Mouse (Mus musculus): ENCODE measurements around the gene Gm10135.
A peak's percentile ranks its signal among the peaks of the same experiment; 100 is the strongest.
"Not testable (repeated sequence)": the region's sequence is repeated elsewhere in the genome, so short reads cannot be mapped to it uniquely, and the experiment has no call there.

Gene Gm10135

DNA sequence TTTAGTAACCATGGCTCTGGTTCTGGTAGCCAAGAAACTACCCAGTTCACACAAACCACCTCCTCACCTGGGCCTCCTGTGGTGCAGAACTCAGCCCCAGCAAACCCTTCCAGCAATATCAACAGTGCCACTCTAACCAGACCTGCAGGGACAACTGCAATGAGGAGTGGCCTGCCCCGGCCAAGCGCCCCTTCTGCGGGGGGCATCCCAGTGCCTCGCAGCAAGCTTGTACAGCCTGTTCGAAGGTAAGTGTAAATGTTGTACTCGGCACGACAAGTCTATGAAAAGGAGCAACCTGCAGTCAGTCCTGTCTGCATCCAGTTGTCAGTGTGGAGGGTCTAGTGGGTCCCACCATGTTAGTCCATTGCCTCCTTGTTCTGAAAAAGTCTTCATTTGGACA is at the start of gene Gm10135:
Gm10135 (minus strand) TSS at position 101 of the 400 bp plus-strand sequence.
- no peak for DNase-seq

DNA sequence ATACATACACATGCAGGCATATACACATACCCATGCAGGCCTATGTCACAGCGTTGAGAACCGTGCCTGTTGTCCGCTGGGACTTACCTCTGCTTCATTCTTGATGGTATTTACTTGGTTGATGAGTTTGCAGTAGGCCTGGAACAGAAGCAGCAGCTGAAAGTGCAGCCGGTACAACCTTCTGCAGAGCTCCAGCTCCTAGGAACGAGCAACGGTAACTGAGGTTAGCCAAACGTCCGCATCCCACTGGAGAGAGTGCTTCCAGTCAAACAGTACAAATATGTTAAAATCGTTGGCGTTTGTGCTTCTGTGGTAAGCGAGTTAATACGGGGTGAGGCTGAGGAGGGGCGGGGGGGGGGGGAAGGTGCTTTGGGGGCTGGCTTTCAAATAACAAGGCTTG is 49.3 kb upstream of the Gm10135 start:
- DNase-seq: no peak

DNA sequence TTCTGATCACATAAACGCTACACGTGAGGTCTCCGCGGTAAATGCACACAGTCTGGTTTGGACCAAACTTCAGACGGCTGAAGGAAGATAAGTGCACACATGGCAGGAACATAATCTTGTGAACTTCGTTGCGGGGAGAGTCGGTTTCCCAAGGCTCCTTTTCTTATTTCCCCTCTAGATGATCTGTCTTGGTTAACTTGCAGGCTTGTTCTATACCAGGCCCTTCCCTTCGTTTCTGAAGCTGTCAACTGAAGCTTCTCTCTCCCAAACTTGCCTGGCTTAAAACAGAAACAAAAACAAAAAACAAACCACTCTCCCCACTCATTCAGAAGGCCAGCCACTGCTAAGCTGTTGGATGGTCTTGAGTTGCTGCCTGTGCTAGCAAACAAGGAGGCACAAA is 40.2 kb upstream of the Gm10135 start:
- no peak for DNase-seq

DNA sequence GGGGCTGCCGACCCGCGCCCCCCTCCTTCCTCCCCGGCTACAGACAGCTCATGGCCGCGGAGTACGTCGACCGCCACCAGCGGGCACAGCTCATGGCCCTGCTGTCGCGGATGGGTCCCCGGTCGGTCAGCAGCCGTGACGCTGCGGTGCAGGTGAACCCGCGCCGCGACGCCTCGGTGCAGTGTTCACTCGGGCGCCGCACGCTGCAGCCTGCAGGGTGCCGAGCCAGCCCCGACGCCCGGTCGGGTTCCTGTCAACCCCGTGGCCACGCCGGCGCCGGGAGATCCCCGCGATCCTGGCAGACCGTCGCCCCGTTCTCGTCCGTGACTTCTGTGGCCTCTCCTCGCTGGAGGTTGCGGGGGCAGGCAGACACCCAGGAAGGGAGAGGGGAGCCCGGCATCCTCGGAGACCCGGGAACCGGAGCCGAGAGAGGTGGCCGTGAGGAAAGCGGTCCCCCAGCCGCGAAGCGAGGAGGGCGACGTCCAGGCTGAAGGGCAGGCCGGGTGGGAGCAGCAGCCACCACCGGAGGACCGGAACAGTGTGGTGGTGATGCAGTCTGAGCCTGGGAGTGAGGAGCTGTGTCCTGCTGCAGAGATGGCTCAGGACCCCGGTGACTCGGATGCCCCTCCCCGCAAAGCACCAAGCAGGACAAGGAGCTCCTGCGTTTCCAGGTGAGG is 39.2 kb upstream of the Gm10135 start:
- peak in 1 of 2 experiments; percentile 7 for DNase-seq

DNA sequence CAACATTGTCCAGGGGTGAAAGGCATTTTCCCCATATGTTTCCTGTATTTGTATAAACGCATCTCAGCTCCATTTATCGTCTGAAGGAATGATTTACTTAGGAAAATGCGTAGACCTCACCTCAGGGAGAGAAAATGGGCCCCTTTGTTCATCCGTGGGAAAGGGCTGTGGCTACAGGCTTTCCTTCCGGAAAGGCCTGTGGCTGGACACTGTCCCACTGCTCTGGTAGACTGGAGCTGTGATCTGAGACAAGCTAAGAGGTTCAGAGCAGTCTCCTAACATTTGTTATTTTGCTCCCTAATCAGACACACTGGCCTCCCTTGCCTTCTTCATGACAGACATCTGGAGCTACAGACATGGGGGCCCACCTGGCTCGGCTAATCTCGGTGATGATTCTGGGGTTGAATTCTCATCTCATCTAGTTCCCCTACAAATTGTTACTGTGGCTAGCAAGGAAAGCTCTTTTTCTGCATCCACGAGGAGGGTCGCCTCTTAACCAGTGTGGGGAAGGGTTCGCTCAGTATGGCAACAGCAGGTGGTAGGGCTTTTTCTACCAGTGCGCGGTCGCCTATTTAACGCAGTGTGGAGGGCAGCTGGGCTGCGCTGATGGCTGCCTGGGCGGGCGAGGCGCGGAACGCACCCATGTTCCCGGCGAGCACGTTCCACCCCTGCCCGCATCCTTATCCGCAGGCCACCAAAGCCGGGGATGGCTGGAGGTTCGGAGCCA is 38.5 kb upstream of the Gm10135 start:
- DNase-seq: not testable (repeated sequence)

DNA sequence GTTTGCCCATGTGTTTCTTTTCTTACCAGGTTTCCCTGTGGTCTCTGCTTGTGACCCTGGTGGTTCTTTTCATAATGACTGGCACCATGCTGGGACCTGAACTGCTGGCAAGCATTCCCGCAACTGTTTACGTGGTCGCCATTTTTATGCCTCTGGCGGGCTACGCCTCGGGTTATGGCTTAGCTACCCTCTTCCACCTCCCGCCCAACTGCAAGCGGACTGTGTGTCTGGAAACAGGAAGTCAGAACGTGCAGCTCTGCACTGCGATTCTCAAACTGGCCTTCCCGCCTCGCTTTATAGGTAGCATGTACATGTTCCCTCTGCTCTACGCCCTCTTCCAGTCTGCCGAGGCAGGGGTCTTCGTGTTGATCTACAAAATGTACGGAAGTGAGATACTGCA is 37.3 kb upstream of the Gm10135 start:
- not testable (repeated sequence) for DNase-seq

DNA sequence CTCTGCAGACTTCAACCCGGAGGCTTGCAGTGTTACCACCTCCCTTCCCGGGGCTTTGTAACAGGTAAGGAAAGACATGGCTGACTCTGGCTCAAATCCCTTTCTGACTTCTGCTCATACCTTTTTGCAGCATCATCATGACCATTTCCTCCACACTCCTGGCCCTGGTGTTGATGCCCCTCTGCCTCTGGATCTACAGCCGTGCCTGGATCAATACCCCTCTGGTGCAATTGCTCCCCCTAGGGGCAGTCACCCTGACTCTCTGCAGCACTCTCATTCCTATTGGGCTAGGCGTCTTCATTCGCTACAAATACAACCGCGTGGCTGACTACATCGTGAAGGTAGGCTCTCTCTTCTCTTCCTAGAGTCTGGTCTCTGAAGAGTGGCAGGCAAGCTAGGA is 33.7 kb upstream of the Gm10135 start:
- not testable (repeated sequence) for DNase-seq

DNA sequence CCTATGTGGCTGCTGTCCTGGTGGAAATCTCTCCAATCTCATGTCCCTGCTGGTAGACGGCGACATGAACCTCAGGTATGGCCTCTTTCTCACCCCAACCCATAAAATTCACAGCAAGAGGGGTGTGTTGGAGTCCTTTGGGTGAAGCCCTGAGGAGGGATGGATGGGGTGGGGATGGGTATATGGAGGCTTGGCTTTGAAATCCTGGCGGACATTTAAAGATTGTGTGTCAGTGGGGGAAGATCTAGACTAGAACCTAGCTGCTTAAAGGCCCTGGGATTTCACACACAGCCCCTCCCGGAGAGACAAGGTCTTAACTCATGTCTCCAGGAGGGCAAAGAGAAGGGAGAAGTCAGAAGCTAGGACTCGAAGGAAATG is 33.1 kb upstream of the Gm10135 start:
- DNase-seq: no peak

DNA sequence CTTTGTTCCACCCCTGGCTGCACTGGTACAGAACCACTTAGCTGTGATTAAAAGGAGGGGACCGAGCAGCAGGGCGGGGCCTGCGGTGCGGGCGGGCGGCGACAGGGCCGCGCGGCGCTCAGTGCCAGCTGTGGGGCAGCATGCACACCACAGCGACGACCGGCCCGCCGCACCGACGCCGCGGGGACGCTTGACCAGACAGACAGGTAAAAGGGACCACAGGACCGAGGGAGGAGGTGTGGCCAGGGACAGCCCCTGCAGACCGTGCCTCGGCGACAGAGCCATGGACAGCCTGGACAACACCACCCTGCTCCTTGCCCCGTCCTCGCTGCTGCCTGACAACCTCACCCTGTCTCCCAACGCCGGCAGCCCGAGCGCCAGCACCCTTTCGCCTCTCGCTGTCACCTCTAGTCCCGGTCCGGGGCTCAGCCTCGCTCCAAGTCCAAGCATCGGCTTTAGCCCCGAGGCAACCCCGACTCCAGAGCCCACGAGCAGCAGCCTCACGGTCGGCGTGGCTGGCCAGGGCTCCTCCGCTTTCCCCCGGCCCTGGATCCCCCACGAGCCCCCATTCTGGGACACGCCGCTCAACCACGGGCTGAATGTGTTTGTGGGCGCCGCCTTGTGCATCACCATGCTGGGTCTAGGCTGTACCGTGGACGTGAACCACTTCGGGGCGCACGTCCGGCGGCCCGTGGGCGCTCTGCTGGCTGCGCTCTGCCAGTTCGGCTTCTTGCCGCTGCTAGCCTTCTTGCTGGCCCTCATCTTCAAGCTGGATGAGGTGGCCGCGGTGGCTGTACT is 32.5 kb upstream of the Gm10135 start, which contains the start of gene Slc10a4:
Slc10a4 (plus strand) TSS at position 100 of the 798 bp plus-strand sequence.
- DNase-seq: peak; percentile 11 to 32

DNA sequence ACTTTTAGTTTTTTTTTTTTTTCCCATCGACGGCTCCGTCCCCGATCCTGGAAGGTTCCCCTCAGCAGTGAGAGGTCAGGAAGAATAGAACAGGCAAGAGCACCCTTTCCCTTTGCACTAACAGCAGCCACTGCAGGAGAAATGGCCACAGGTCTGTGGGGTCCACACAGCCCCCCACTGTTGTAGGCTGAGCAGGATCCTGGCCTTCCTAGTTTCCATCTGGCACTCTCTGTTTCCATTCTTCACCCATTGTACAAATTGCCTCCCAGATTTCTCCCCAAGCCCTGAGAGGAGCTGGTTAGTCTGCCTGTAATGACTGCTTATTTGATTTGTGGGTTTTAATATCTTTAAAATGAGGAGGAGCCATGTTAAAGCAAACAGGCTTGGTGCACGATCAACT is 29.5 kb upstream of the Gm10135 start:
- DNase-seq: no peak

DNA sequence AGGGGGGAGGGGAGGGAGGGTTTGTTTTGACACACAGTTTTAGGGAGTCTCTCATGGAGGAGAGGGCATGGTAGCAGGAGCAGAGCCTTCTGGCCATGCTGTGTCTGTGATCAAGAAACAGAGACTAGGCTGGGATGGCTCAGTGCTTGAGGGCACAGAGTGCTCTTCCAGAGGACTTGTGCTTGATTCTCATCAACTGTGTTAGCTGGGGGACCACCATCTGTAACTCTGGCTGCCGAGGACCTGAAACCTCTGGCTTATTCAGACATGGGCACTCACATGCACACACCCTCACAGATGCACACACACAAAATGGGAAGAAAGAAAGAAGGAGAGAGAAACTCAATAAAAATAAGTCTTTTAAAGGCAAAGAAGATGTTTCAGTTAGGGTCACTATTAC is 24.0 kb upstream of the Gm10135 start:
- not testable (repeated sequence) for DNase-seq

DNA sequence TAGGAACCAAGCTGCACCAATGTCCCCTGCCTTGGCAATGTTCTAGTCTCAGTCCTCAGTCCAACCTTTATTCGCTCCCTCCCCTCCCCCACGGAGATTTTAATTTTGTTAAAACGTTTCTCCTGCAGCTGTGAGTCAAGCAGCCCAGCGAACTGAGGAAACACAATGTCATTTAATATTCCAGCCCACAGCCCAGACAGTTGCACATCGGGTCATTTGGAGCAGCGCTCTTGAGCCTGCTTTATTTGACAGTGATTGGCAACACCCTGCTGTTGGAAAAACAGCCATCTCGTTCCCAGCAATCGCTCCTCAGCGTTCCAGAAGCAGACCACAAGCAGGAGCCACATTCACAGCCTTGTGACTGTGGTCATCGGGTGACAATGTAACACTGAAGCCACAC is 20.9 kb upstream of the Gm10135 start:
- DNase-seq: no peak

DNA sequence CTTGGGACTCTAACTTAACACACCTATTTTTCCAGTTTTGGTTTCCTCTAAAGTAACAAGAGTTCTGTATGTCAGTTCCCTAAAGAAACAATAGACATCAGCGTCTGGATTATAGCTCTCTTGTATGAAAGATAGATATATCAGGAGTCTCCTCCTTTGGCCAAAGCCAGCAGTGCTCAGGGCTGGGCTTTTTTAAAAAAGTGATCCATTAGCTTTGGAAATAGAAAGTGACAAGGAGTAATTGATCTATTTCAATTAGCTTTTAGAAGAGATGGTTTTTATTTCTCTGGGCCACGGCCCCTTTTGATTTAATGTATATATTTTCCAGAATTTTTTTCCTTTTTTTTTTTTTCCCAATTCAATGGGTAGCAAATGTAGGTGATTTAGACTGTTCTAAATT is 20.4 kb upstream of the Gm10135 start:
- DNase-seq: no peak

DNA sequence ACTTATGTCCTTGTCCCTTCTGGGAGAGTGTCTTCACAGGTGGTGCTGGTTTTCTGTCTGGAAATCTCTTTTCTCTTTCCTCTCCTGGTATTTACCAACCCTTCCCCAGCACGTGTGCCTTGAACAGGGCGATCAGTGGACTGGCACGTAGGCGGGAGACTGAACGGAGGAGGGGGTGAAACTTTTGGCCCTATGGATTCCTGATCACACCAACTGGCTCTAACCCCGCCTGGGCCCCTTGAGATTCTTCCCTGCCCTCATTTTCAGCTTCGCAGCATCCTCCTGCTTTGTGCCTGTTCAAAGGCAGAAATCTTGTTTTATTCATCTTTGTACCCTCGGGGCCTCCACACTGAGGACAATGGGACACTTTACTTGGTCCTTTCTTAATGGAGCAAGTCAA is 19.9 kb upstream of the Gm10135 start:
- DNase-seq: no peak

DNA sequence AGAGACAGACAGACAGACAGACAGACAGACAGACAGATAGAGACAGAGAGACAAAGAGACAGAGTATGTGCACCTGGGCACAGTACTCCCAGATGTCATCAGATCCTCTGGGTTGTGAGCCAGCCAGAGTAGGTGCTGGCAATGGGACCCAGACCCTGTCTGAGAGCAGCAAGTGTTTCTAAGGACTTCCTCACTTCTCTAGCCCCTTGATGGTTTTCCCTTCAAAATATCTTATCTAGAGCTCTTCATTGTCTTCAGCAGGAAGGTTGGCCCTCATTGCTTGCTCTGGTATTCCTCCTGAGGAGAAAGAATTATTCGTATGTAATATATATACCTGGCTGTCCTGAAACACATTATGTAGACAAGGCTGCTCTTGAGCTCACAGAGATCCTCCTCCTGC is 18.0 kb upstream of the Gm10135 start:
- DNase-seq: no peak

DNA sequence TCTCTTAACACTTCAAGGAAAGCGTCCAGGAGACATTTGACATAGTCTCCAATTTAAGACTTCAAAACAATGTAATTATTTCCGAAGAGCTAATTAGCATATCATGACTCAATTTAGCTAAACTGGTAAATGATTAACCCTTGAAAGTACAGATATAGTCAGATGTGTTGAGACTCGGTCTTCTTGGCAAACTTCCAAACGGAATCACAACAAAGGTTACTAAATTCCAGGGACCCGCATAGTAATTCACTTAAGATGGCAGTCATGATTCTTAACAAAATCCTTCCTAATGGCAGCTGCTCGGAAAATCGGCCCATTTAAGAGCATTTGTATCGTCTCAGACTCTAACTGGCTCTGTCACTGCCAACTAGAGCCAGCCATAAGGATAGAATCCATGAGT is 15.3 kb upstream of the Gm10135 start:
- no peak for DNase-seq

DNA sequence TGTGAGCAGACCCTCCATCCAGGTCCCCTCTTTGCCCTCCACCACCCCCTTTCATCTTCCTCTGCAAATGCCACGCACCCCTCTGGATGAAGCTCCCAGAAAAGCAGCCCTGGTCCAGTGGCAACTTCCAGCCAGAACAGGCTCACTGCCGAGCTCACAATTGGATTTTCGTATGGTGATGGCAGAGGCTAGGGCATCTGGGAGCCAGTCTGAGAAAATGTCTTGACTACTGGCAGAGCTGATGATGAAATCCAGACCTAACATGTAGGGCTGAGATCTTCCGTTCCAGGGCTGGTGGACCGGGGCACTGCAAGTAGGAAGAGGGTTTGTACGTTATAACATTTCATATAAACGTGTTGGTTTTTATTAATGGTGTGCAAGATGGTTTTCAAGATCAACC is 13.3 kb upstream of the Gm10135 start:
- no peak for DNase-seq

DNA sequence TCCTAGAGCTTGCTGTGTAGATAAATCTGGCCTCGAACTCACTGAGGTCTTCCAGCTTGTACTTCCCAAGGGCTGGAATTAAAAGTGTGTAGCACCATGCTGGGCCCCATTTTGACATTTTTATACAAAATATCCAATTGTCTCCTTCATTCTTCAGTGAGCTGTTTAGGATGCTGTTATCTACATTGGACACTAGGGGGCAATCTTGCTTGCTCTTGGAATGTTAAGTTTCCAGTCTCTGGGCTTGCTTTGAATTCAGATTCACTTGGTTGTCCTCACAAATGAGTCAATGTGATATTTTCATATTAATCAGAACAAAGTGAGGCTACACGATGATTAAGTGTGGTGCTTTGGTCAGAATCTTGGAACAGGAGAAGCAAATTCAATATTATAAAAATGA is 9.6 kb upstream of the Gm10135 start:
- DNase-seq: peak in 1 of 2 experiments; percentile 14

DNA sequence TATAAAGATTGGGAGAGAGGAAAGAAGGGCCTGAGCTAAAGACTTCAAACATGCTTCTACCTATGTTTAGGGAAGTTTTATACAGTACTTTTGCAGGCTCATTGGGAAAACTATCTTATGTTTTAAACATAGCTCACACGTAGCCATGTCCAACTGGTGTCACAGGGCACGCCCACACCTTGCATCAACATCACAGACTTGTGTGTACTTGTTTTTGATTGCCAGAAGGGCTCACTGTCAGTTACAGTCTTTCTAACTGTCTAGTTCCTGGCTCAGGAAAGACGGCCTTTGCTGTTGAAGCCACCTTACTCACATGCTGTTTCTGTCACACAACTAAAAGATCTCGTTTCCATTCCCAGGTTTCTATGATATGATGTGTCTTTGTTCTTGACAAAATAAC is 2.0 kb upstream of the Gm10135 start:
- DNase-seq: no peak

DNA sequence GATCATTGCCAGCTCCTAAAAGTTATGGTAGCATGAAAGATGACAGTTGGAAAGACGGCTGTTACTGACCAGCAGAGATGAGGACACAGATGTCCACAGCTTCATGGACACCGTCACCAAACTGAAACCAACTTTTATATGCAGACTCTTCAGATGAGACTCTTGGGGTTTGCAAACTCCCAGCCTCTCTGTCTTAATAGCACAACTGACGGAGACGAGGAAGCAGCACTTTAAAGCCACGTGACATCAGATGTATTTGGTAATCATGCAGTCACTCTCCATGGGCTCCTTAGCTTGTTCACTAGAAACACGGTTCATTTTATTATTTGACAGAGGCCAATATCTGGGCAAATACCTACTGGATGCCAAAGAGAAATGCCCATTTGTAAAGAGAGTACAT is 1.5 kb upstream of the Gm10135 start:
- no peak for DNase-seq

DNA sequence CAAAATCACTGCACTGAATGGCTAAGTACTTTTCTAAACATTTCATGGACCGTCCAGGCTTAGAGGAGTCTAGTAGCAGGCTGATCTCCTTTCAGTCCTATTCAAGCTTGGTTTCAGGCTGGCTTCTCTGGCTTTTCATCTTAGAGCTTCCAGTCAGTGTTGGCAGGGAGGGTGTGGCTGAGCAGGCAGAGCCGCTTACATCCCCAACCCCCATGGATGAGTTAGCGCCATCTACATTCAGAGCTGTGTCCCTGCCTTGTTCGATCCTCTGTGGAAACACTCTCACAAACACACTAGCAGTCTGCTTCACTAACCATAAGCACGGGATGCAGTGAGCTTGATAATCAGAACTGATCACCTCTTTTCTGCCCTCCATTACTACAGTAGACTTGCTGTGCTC is 1.6 kb downstream of the Gm10135 start:
- no peak for DNase-seq

DNA sequence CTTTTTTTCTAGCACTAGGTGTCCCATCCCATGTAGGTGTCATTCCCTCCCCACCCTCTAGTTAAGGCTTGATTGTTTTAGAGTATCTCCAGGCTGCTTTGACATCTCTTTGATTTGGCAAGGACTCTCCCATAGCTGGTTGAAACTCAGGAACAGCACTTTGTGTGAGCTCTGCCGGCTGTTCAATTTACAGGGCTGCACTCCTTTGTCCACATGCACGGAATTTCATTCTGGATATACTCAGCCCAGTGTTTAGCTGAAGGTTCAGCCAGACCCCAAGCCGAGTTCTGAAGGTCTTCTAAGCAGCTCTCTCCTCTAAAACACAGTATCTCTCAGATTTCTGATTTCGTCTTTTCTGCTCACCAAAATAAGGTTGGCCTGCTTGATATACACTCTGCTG is 2.1 kb downstream of the Gm10135 start:
- no peak for DNase-seq

DNA sequence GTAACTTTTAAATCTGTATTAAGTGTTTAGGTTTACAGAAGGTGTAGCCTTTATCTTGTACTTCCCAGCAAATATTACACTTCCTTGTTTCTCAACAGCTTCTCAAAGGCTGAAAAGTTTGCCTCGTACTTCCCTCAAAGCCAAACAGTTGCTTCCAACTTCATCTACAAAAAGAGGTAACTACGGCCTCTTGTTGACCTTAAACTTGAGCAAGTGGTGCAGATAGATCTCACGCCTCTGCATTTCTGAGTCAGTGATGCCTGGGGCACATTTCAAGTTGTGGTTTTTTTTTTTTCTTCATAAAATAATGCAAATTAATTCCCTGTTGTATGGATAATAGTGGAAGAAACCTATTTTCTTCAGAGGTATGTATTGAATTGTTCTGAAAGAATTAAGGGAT is 8.8 kb downstream of the Gm10135 start:
- DNase-seq: no peak

DNA sequence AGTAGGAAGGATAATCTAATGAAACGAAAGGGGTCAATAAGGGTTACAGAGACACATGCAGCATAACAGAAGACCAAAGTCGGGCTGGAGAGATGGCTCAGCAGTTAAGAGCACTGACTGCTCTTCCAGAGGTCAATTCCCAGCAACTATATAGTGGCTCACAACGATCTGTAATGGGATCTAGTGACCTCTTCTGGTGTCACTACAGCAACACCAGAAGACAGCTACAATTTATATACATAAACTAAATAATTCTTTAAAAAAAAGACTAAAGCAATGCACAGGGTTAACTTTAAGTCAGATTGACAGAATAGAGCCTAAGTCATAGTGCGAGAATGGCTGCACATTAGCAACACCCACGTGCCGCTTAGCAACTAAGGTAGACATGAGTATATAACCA is 14.4 kb downstream of the Gm10135 start:
- DNase-seq: no peak

All from cerebellum, postnatal 25 days (tissue).